Mouse (Mus musculus) liver, postnatal 0 days (tissue): ENCODE data around the gene Rnf11.

Source experiments
- CTCF ChIP-seq: sonication (generic); IDR thresholded peaks from 2 replicates; pipeline ENCODE4 v1.5.1; 2016; ENCODE audit warnings: antibody characterized with exemption, low read depth
- EP300 ChIP-seq: IDR thresholded peaks from 2 replicates; pipeline ENCODE4 v1.6.1; 2016; ENCODE audit warnings: antibody characterized with exemption, low read depth, mild to moderate bottlenecking

- TF ChIP-seq CTCF (no peak), EP300 (no peak)
Measured at GRCm38 (mm10) chr4:109427058-109427457, 57.5 kb downstream of the Rnf11 start.
